Mouse (Mus musculus) small intestine, adult 2 months (tissue): ENCODE results near the gene Osr1.

Experiments
- CTCF ChIP-seq: fragments of 200-500 bp; IDR thresholded peaks from 2 replicates; pipeline ENCODE4 v1.5.1; 2012; ENCODE audit warnings: low read depth, mild to moderate bottlenecking, control low read depth, inconsistent platforms, low read length, moderate library complexity, mixed read lengths; ENCODE audit not compliant: insufficient replicate concordance, insufficient read length; ENCODE audit errors: extremely low read depth
- POLR2A ChIP-seq: fragments of 200-500 bp; IDR thresholded peaks from 2 replicates; pipeline ENCODE4 v1.6.1; 2012; ENCODE audit warnings: low read depth, mild to moderate bottlenecking, control low read depth, inconsistent platforms, low read length, moderate library complexity

DNA sequence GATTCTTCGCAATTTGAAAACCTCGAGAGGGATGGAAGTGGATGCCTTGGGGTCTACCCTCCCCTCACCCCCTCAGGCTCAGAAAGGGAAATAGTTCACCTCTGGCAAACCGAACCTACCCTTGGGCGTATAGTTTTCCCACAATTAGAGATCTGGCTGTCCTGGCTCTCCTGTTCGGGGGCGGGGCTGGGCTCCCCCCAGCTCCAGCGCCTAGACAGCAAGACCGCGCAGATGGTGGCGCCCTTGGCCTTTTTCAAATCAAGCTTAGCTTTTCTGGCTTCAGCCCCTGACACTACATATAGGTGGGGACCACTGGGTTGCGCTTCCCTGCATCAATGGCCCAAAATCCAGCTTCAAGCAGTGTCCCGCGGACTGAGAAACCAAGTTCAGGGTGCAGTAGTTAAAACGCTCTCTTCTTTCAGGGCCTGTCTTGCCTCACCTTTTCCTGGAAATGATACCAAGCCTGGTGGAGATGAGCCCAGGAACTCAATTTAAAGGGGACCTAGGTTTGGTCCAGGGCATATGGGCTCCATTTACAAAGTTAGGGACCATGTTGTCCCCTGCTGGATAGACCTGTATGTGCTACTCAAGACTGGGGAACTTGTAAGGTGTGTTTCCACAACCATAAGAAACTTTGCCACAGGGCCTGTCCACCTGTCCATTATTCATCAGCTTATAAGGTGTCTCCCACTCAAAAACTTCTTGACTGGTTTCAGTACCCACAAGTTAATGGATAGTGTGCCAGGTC lies 12.5 kb downstream of the Osr1 start:
- TF ChIP-seq CTCF, result no peak
- TF ChIP-seq POLR2A, result no peak
